Mouse (Mus musculus) thymus, adult 2 months (tissue): Measurements from ENCODE around the gene Tmem235.

ENCODE experiments used
- CTCF ChIP-seq: fragments of 200-500 bp; IDR thresholded peaks from 2 replicates; pipeline ENCODE4 v1.5.1; 2012; ENCODE audit warnings: mild to moderate bottlenecking, control low read depth, low read length, moderate library complexity, borderline replicate concordance; ENCODE audit not compliant: control insufficient read depth, poor library complexity, insufficient read depth; ENCODE audit errors: extremely low read depth
- POLR2A ChIP-seq: fragments of 200-500 bp; IDR thresholded peaks from 2 replicates; pipeline ENCODE4 v1.6.1; 2012; ENCODE audit warnings: mild to moderate bottlenecking, low read length, control low read depth, moderate library complexity; ENCODE audit not compliant: control insufficient read depth, poor library complexity, insufficient read depth; ENCODE audit errors: extremely low read depth

GRCm38 (mm10) chr11:117880977-117881358, 20.4 kb downstream of the Tmem235 start:
- TF ChIP-seq CTCF (no peak), POLR2A (no peak)
